Mouse (Mus musculus) embryonic stem cell, embryonic (primary cell): Measurements from ENCODE around the gene Cog1.

ENCODE experiments used
- CTCF ChIA-PET, 4 experiments: fragments of 300-600 bp in 2 of 4; fragments of 350-600 bp in 2 of 4; sonication (Branson Sonifier 250); formaldehyde crosslinking; loops; one replicate each; lab custom pipeline; 2022; ENCODE audit warnings: inconsistent platforms in 2 of 4; lab: Charles Lee
- POLR2A ChIA-PET, 4 experiments: fragments of 300-600 bp in 2 of 4; fragments of 350-600 bp in 2 of 4; sonication (Branson Sonifier 250); formaldehyde crosslinking; loops; one replicate each; lab custom pipeline; 2022; ENCODE audit warnings: antibody characterized with exemption in 4 of 4, inconsistent platforms in 1 of 4; lab: Charles Lee

The Cog1 gene

DNA sequence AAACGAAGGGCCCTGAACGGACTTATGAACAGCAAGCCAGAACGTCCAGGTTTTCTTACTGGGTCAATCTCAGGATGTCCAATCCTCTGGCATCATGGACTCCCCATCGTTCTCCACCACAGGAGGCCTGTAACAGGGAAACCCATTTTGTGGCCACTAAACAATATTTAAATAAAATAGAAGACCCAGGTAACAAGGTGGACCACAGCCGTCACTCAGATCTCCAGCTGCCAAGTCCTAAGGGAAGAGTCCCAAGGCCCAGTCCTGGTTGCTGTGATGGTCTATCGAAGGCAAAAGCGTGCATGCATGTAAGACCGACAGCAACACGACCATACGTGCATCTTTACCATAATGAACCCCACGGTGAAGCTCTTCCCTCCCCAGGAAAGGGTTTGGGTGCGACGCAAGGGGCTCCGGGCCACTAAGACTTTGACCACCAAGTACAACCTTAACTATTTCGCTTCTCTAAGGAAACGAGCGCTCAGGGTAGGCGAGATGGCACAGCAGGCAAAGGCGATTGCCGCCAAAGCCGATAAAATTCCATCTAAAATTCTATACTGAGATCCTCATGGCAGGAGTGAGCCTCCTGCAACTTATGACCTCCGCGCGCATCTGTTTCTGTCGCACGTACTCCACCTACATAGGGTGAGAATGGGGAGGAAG lies at the start of gene Cog1:
Gene Cog1 (plus strand): TSS at position 480 of the 663 bp plus-strand sequence.
- CTCF ChIA-PET, result interaction anchor here (0.5 to 8.5 kb wide), 16 partner anchors 18 to 323 kb away, joined by 3 to 78 read pairs (median 4); partner anchors contain the start of gene Sstr2 (in 1 of the 4)

GRCm38 (mm10) chr11:113600526-113601245 lies 48.3 kb upstream of the Cog1 start:
- POLR2A ChIA-PET, result interaction anchor here in 3 of 4 experiments (0.5 to 1.9 kb wide), 5 partner anchors 11 to 378 kb away, joined by 3 to 6 read pairs (median 3); partner anchors contain the start of gene Sstr2 (in 1 of the 3)

More for the DNA sequence above, at the start of gene Cog1:
- POLR2A ChIA-PET, result interaction anchor here in 2 of 4 experiments (0.7 to 2.3 kb wide), 15 partner anchors 10 to 350 kb away, joined by 3 to 8 read pairs (median 4); partner anchors contain the start of genes D11Wsu47e (in 2 of the 2), Fam104a (in 2 of the 2), Cdc42ep4 (in 1 of the 2) and Cpsf4l (in 1 of the 2)

GRCm38 (mm10) chr11:113601616-113602343 lies 47.2 kb upstream of the Cog1 start:
- ChIA-PET POLR2A (interaction anchor here in 3 of 4 experiments (0.6 to 2.0 kb wide), 11 partner anchors 9 to 408 kb away, joined by 3 to 7 read pairs (median 3); no protein-coding TSS in a partner anchor), CTCF (interaction anchor here (0.6 to 1.8 kb wide), 9 partner anchors 10 to 427 kb away, joined by 3 to 10 read pairs (median 3); partner anchors contain the start of gene Sstr2 (in 1 of the 4))

More at GRCm38 (mm10) chr11:113600526-113601245, 48.3 kb upstream of the Cog1 start:
- CTCF ChIA-PET, result interaction anchor here in 1 of 4 experiments (1.1 kb wide), 1 partner anchor 13 kb away, joined by 3 read pairs; no protein-coding TSS in a partner anchor

DNA sequence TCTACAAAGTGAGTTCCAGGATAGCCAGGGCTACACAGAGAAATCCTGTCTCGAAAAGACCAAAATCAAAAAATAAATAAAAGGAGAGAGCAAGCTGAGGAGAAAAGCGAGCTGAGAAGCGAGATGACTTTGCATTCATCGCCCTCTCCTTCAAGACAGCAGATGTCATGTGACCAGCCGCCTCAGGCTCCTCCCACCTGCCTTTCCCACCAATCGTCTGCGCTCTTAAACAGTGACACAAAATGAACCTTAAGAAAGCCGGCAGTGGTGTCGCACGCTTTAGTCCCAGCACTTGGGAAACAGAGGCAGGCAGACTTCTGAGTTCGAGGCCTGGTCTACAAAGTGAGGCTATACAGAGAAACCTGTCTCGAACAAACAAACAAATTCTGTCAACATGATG lies 41.4 kb upstream of the Cog1 start:
- ChIA-PET POLR2A (interaction anchor here in 3 of 4 experiments (1.0 to 2.4 kb wide), 10 partner anchors 9 to 316 kb away, joined by 3 to 10 read pairs (median 3); partner anchors contain the start of gene Sstr2 (in 1 of the 3)), CTCF (interaction anchor here in 3 of 4 experiments (0.6 to 2.1 kb wide), 4 partner anchors 108 to 587 kb away, joined by 3 to 7 read pairs (median 5); no protein-coding TSS in a partner anchor)

DNA sequence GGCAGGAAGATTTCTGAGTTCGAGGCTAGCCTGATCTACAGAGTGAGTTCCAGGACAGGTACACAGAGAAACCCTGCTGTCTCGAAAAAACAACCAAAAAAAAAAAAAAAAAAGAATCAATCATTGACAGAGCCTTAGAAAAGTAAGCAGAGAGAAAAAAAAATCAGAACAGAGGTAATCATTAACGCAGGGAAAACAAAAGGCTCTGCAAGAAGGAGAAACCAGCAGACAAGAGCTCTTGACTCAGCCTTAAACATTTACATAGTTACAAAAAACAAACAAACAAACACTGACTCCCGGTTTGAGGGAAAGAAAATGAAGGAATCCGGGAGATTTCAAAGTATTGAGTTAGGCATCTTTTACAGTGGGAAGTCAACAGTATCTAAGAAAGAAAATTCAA lies 39.4 kb upstream of the Cog1 start:
- CTCF ChIA-PET, result interaction anchor here in 2 of 4 experiments (0.6 to 4.7 kb wide), 4 partner anchors 110 to 1947 kb away, joined by 3 to 51 read pairs (median 6); no protein-coding TSS in a partner anchor
- POLR2A ChIA-PET, result interaction anchor here in 2 of 4 experiments (0.7 to 0.8 kb wide), 2 partner anchors 106 to 119 kb away, joined by 3 read pairs; no protein-coding TSS in a partner anchor

- CTCF ChIA-PET, result interaction anchor here in 3 of 4 experiments (0.6 to 4.7 kb wide), 6 partner anchors 46 to 1948 kb away, joined by 3 to 51 read pairs (median 6); no protein-coding TSS in a partner anchor
- POLR2A ChIA-PET, result interaction anchor here in 1 of 4 experiments (0.7 to 0.8 kb wide), 3 partner anchors 45 to 119 kb away, joined by 3 read pairs; no protein-coding TSS in a partner anchor
Measured at GRCm38 (mm10) chr11:113610266-113610665, 38.7 kb upstream of the Cog1 start.

- ChIA-PET POLR2A (interaction anchor here in 3 of 4 experiments (0.6 to 2.0 kb wide), 8 partner anchors 9 to 830 kb away, joined by 3 to 7 read pairs (median 4); no protein-coding TSS in a partner anchor), CTCF (interaction anchor here (0.5 to 4.7 kb wide), 17 partner anchors 18 to 455 kb away, joined by 3 to 51 read pairs (median 6); partner anchors contain the start of gene Sdk2 (in 1 of the 4))
Measured at GRCm38 (mm10) chr11:113611112-113611646, 37.8 kb upstream of the Cog1 start.

GRCm38 (mm10) chr11:113611664-113612611 lies 37.0 kb upstream of the Cog1 start:
- CTCF ChIA-PET, result interaction anchor here (0.5 to 4.7 kb wide), 83 partner anchors 8 to 455 kb away, joined by 3 to 51 read pairs (median 3); partner anchors contain the start of genes D11Wsu47e (in 1 of the 4), Fam104a (in 1 of the 4) and Sdk2 (in 1 of the 4)
- POLR2A ChIA-PET, result interaction anchor here (0.5 to 2.0 kb wide), 22 partner anchors 9 to 437 kb away, joined by 3 to 12 read pairs (median 3); no protein-coding TSS in a partner anchor

- ChIA-PET POLR2A (interaction anchor here in 3 of 4 experiments (0.9 to 1.7 kb wide), 6 partner anchors 15 to 413 kb away, joined by 3 to 4 read pairs (median 3); no protein-coding TSS in a partner anchor), CTCF (interaction anchor here (0.5 to 3.8 kb wide), 12 partner anchors 13 to 440 kb away, joined by 3 to 35 read pairs (median 3); no protein-coding TSS in a partner anchor)
Measured at GRCm38 (mm10) chr11:113614476-113614875, 34.5 kb upstream of the Cog1 start.

- CTCF ChIA-PET, result interaction anchor here (0.5 to 3.3 kb wide), 85 partner anchors 11 to 1474 kb away, joined by 3 to 25 read pairs (median 4); partner anchors contain the start of genes Rab37 (in 1 of the 4) and Sox9 (in 1 of the 4)
- POLR2A ChIA-PET, result interaction anchor here (0.6 to 3.5 kb wide), 54 partner anchors 7 to 954 kb away, joined by 3 to 30 read pairs (median 4); partner anchors contain the start of genes Cpsf4l (in 3 of the 4), Cdc42ep4 (in 1 of the 4), D11Wsu47e (in 1 of the 4) and Fam104a (in 1 of the 4)
Measured at GRCm38 (mm10) chr11:113617132-113617911, 31.6 kb upstream of the Cog1 start.

- ChIA-PET POLR2A (interaction anchor here (0.6 to 3.5 kb wide), 58 partner anchors 10 to 953 kb away, joined by 3 to 30 read pairs (median 4); partner anchors contain the start of genes Cpsf4l (in 2 of the 4), Cdc42ep4 (in 1 of the 4), D11Wsu47e (in 1 of the 4) and Fam104a (in 1 of the 4)), CTCF (interaction anchor here (0.5 to 3.3 kb wide), 80 partner anchors 10 to 836 kb away, joined by 3 to 25 read pairs (median 4); partner anchors contain the start of genes Cog1 (in 1 of the 4), Slc39a11 (in 1 of the 4) and Sox9 (in 1 of the 4))
Measured at GRCm38 (mm10) chr11:113618303-113618671, 30.7 kb upstream of the Cog1 start.

DNA sequence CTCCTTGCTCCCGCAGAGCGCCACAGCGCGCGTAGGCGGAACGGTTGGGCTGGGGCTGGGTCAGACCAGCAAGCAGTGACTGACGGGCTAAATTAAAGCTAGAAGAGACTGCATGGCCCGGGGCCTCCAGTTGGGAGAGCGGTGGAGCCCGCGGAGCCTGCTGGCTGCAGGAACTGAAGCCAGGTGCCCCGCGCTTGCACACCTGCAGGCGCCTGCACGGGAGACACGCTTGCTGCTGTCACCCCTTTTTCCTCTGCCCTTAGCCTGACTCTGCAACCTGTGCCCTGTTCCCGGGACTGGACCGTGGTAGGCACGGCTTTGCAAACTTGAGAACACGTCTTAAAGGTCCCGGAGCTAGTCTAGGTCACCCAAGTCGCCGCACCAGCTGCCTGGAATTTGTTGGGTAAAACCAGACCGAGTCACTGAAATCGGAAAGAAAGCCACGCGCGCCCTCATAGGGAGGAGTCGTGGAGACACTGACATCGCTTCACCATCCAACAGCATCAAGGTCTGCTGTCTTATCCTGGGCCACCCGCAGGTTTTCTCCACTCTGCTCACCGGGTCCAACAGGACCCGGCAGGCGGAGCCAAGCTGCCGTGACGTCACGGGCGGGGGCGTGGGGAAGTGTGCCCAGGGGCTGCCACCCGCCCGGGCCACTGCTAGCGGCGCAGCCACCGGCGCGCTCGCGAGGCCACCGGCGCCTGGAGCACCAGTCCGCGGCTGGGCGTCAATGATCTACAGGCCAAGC lies 30.1 kb upstream of the Cog1 start, which contains the start of gene Sstr2:
Gene Sstr2 (plus strand): TSS at position 671 of the 748 bp plus-strand sequence.
- POLR2A ChIA-PET, result interaction anchor here (0.5 to 3.5 kb wide), 45 partner anchors 9 to 808 kb away, joined by 3 to 30 read pairs (median 4); partner anchors contain the start of genes Cdc42ep4 (in 1 of the 4), Cpsf4l (in 1 of the 4) and Slc39a11 (in 1 of the 4)
- CTCF ChIA-PET, result interaction anchor here (0.5 to 3.3 kb wide), 24 partner anchors 9 to 426 kb away, joined by 3 to 25 read pairs (median 6); partner anchors contain the start of genes Cog1 (in 1 of the 4) and Slc39a11 (in 1 of the 4)
